Comparison of ENCODE assay signal across 8 mouse cellular contexts in the genomic region with DNA sequence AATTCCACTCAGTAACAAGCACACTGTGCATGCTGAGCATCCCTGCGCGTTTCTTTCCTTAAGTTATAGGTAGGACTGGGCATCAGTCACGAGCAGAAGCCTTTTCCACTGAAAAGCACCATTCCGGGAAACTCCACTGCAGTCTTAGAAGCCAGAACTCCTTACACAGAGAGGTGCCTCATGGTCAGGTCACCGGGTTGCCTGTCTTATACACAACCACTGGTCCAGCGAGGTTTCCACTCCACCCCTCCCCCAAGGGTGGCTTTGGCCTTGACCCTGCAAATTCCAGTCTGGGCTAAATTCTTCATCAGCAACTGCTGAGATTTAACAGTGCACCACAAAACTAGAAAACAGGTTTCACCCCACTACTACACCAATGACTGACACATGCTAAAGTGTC. TPM values are rescaled to one million over a fixed set of nuclear protein-coding genes. Genes with fewer than 3 reads are reported as not detected.
DNase-seq lines count a peak whose midpoint lies in the region; ATAC-seq and TF ChIP-seq lines count a peak whose summit lies in the region.
"Had no signal": no experiment of that assay in that cellular context is flagged by ENCODE, and none has a peak within 500 bp of the region (broad histone marks: within the 10 kb centered on the region; RNA-seq: fewer than 3 reads in every experiment).

No protein-coding gene starts in this region.

- H3K4me2 ChIP-seq in hindbrain, embryonic 12.5 days (replicated peaks), result peak overlapping the region; percentile 97
- H3K4me2 ChIP-seq in limb, embryonic 14.5 days (replicated peaks; ENCODE audit: low read depth, low read length, severe bottlenecking), result peak overlapping the region; percentile 96

- no peak overlapping the region for H3K27ac ChIP-seq in hindbrain, embryonic 12.5 days
- H3K27ac ChIP-seq in limb, embryonic 14.5 days (replicated peaks; ENCODE audit: low read depth, low read length), result no peak overlapping the region
- no peak overlapping the region for H3K27ac ChIP-seq in small intestine, adult 2 months (ENCODE audit: insufficient read depth, low read depth, low read length)
- H3K27ac ChIP-seq: macrophage had no signal

- WGBS in hindbrain, embryonic 12.5 days, result 32% methylated on average over 6 of the region's 6 CpGs
- 33% methylated on average over 6 of the region's 6 CpGs for WGBS in limb, embryonic 14.5 days
- 58% methylated on average over 6 of the region's 6 CpGs for WGBS in small intestine, adult 2 months

- H3K27me3 ChIP-seq in hindbrain, embryonic 12.5 days, result peaks cover 11% of the 10 kb centered on the region
- H3K27me3 ChIP-seq in limb, embryonic 14.5 days (ENCODE audit: control insufficient read depth, insufficient read depth, low read length), result no peaks in the 10 kb centered on the region
- no peaks in the 10 kb centered on the region for H3K27me3 ChIP-seq in small intestine, adult 2 months (ENCODE audit: control insufficient read depth, insufficient read depth, low read length)

- no peak overlapping the region for H3K9ac ChIP-seq in hindbrain, embryonic 12.5 days
- H3K9ac ChIP-seq in limb, embryonic 14.5 days (ENCODE audit: low read depth, low read length, severe bottlenecking), result no peak overlapping the region

- TF ChIP-seq POLR2A in limb, embryonic 14.5 days (IDR thresholded peaks at IDR 0.05; ENCODE audit: borderline replicate concordance, extremely low read depth, insufficient read depth, insufficient read length), result no peak
- no peak for TF ChIP-seq POLR2A in small intestine, adult 2 months (IDR thresholded peaks at IDR 0.05; ENCODE audit: low read depth, low read length)

- 0 out of 2 replicates have a peak, but pooled peaks cover 5% of the 10 kb centered on the region for H3K36me3 ChIP-seq in hindbrain, embryonic 12.5 days
- H3K36me3 ChIP-seq in limb, embryonic 14.5 days (ENCODE audit: control insufficient read depth, insufficient read depth, low read length), result peaks cover 9% of the 10 kb centered on the region
- H3K36me3 ChIP-seq in small intestine, adult 2 months (ENCODE audit: control insufficient read depth, insufficient read depth, low read length), result peaks cover 1% of the 10 kb centered on the region; the same call in 1 of the 2 replicates

- DNase-seq in adrenal gland, postnatal 14 days, result peak; percentile 47
- DNase-seq in embryo, embryonic 11 days, result peak; percentile 52
- no peak for DNase-seq in limb, embryonic 14.5 days (ENCODE audit: low spot score)
- DNase-seq in thymus, postnatal 10 days (ENCODE audit: low spot score in 2 of 2), result no peak

- TF ChIP-seq CTCF in small intestine, adult 2 months (IDR thresholded peaks at IDR 0.05; ENCODE audit: extremely low read depth, insufficient read length, insufficient replicate concordance, low read depth, low read length), result no peak

- peaks cover 13% of the 10 kb centered on the region for H3K4me1 ChIP-seq in hindbrain, embryonic 12.5 days
- peaks cover 11% of the 10 kb centered on the region for H3K4me1 ChIP-seq in limb, embryonic 14.5 days (ENCODE audit: control insufficient read depth, insufficient read depth, low read length)
- H3K4me1 ChIP-seq in small intestine, adult 2 months (ENCODE audit: control insufficient read depth, insufficient read depth, insufficient read length, low read length), result peaks cover 6% of the 10 kb centered on the region; the same call in 1 of the 2 replicates

- ATAC-seq in hindbrain, embryonic 12.5 days (ENCODE audit: low FRiP score), result no peak
- no peak for ATAC-seq in limb, embryonic 14.5 days (ENCODE audit: low FRiP score, low read depth)
- no peak for ATAC-seq in megakaryocyte progenitor cell, adult 5-6 weeks (replicated peaks; ENCODE audit: poor library complexity)

- no peaks in the 10 kb centered on the region for H3K9me3 ChIP-seq in hindbrain, embryonic 12.5 days (replicated peaks)
- no peaks in the 10 kb centered on the region for H3K9me3 ChIP-seq in limb, embryonic 14.5 days (ENCODE audit: control insufficient read depth, low read length)

- H3K4me3 ChIP-seq in hindbrain, embryonic 12.5 days, result peak overlapping the region; percentile 87
- peak overlapping the region; percentile 81 for H3K4me3 ChIP-seq in limb, embryonic 14.5 days (replicated peaks; ENCODE audit: low read length)
- peak overlapping the region; percentile 46 for H3K4me3 ChIP-seq in small intestine, adult 2 months (ENCODE audit: low read depth, low read length)

RNA-seq across cellular contexts. Expression of a gene that starts 1.3 kb away (rescaled TPM):
- total RNA-seq in adrenal gland, postnatal 14 days (2021), result 16.4 and 20.0 TPM in 2 replicates
- 15.5 and 22.7 TPM in 2 replicates for polyA plus RNA-seq in hindbrain, embryonic 12.5 days (2016; fragmentation: Nextera tagmentation; extraction: Ambion mirVana)
- polyA plus RNA-seq in limb, embryonic 14.5 days (2012; rRNA removed), result 11.6 and 12.3 TPM in 2 replicates
- 10.2 and 10.4 TPM in 2 replicates for polyA plus RNA-seq in limb, embryonic 14.5 days (2014; fragmentation: Nextera tagmentation; extraction: Ambion mirVana)
- polyA plus RNA-seq in small intestine, adult 2 months (2012; rRNA removed), result 8.6 and 79.8 TPM in 2 replicates
- 9.9 and 12.4 TPM in 2 replicates for total RNA-seq in megakaryocyte progenitor cell, adult 5-6 weeks (2015)
- 5.8 and 10.3 TPM in 2 replicates for total RNA-seq in megakaryocyte progenitor cell, adult 5-6 weeks (2017)

RNA-seq across cellular contexts. Expression of a gene that starts 56.0 kb away (rescaled TPM):
- total RNA-seq in adrenal gland, postnatal 14 days (2021), result 9.0 and 10.1 TPM in 2 replicates
- 8.0 and 10.4 TPM in 2 replicates for polyA plus RNA-seq in hindbrain, embryonic 12.5 days (2016; fragmentation: Nextera tagmentation; extraction: Ambion mirVana)
- 50.4 and 57.7 TPM in 2 replicates for polyA plus RNA-seq in limb, embryonic 14.5 days (2012; rRNA removed)
- 50.6 and 59.1 TPM in 2 replicates for polyA plus RNA-seq in limb, embryonic 14.5 days (2014; fragmentation: Nextera tagmentation; extraction: Ambion mirVana)
- polyA plus RNA-seq in small intestine, adult 2 months (2012; rRNA removed), result 3.2 and 5.0 TPM in 2 replicates
- 0.67 and 1.3 TPM in 2 replicates for total RNA-seq in megakaryocyte progenitor cell, adult 5-6 weeks (2015)
- total RNA-seq in megakaryocyte progenitor cell, adult 5-6 weeks (2017), result 1.8 and 2.0 TPM in 2 replicates

Comparison
In these comparisons a context has a peak if more than half of its experiments do, and no peak if none do; other contexts are left out.
1. DNase-seq: peak in adrenal gland, postnatal 14 days (single experiment) and embryo, embryonic 11 days (single experiment); none in limb, embryonic 14.5 days (single experiment) and thymus, postnatal 10 days (0 of 2).
2. Peak in every context shown above with its lines, with median percentiles within 50 percentile points of each other: H3K4me3 ChIP-seq.